Mouse (Mus musculus) yolk sac, embryonic 10.5 days (tissue): ENCODE data around the gene Dhx32.
A peak's percentile ranks its signal among the peaks of the same experiment; 100 is the strongest.
"Not testable (repeated sequence)": the region's sequence is repeated elsewhere in the genome, so short reads cannot be mapped to it uniquely, and the experiment has no call there.

ENCODE experiments used
- DNase-seq: peaks from one replicate; pipeline ENCODE4 v3.0.0-alpha.2; 2017; ENCODE audit warnings: low spot score

Gene Dhx32

DNA sequence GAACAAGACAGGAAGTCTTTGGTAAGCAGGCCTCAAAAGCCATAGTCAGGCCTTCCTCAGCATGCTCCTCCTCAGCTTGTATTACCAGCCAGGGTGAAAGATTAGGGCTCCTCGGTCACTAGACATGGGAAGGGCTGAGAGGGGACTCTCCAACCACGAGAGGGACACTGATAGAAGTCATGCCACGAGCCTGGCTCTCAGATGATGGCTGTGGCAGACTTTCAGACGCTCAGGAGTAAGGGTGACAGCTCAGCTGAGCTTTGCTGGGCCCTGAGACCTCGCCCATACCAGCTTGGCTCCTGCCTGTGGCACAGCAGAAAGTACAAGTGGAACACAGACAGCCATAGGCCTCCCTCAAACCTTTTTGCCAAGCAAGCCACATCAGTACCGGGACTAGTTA lies 55.5 kb downstream of the Dhx32 start:
- DNase-seq = no peak

GRCm38 (mm10) chr7:133725571-133725970 lies 57.0 kb downstream of the Dhx32 start:
- peak; percentile 44 for DNase-seq

GRCm38 (mm10) chr7:133724844-133725243 lies 57.7 kb downstream of the Dhx32 start:
- no peak for DNase-seq

GRCm38 (mm10) chr7:133720616-133721015 lies 61.9 kb downstream of the Dhx32 start:
- DNase-seq = no peak

DNA sequence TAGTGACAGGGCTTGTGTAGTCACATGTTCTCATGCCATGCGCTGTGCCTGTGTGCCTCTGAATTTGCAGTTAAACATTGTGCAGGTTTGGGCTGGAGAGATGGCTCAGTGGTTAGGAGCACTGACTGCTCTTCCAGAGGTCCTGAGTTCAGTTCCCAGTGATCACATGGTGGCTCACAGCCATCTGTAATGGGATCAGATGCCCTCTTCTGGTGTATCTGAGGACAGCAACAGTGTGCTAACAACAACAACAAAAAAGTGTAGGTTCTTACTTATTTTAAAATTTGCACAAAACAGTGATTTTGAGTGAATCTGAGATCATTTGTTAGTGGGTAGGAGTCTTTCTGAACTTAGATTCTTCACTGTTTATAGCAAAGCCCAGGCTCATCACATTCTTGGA lies 63.9 kb downstream of the Dhx32 start:
- no peak for DNase-seq

- no peak for DNase-seq
Measured at GRCm38 (mm10) chr7:133715387-133715786, 67.1 kb downstream of the Dhx32 start.

- no peak for DNase-seq
Measured at GRCm38 (mm10) chr7:133707301-133707700, 75.2 kb downstream of the Dhx32 start.

DNA sequence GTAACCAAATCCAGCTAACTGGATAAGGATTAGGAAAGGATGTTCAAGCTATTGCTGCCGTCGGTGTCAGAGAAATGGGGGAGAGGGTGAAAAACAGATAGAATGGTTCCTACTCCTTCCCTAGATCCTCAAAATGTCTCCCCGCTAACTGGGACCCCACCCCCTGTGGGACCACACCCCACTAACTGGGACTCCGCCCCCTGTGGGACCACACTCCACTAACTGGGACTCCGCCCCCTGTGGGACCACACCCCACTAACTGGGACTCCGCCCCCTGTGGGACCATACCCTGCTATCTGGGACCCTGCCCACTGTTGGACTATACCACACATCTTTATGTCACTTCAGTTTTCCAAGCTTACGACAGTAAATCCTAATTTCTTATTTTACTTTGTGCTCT lies 78.6 kb downstream of the Dhx32 start:
- DNase-seq = no peak

- DNase-seq = peak; percentile 37
Measured at GRCm38 (mm10) chr7:133702333-133702732, 80.2 kb downstream of the Dhx32 start.

GRCm38 (mm10) chr7:133701366-133701765 lies 81.2 kb downstream of the Dhx32 start:
- no peak for DNase-seq

GRCm38 (mm10) chr7:133699885-133700284 lies 82.6 kb downstream of the Dhx32 start:
- DNase-seq = no peak

GRCm38 (mm10) chr7:133698021-133698709 lies 84.4 kb downstream of the Dhx32 start:
- no peak for DNase-seq

DNA sequence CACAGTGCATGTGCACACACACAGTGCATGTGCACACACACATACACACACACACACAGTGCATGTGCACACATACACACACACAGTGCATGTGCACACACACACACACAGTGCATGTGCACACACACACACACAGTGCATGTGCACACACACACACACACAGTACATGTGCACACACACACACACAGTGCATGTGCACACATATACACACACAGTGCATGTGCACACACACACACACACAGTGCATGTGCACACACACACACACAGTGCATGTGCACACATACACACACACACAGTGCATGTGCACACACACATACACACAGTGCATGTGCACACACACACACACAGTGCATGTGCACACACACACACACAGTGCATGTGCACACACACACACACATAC lies 96.9 kb downstream of the Dhx32 start:
- not testable (repeated sequence) for DNase-seq

DNA sequence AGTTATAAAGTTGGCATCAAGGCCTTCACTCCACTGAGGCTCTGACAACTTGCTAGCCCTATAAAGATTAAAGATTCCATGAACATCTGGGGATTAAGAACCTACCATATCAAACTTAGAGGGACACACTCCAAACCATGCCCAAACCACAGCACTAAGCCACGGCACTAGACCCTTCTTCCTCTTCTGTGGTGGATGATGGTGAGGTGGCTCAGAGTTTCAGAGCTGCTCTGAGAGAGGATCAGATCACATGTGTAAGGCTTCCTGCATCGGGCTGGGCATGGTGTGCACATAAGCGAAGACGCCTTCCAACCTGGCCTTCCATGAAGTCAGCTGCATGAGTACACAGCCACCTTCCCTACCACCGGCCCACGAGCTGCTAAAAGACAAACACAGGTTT lies 97.8 kb downstream of the Dhx32 start:
- DNase-seq = no peak

- no peak for DNase-seq
Measured at GRCm38 (mm10) chr7:133684110-133684509, 98.4 kb downstream of the Dhx32 start.

DNA sequence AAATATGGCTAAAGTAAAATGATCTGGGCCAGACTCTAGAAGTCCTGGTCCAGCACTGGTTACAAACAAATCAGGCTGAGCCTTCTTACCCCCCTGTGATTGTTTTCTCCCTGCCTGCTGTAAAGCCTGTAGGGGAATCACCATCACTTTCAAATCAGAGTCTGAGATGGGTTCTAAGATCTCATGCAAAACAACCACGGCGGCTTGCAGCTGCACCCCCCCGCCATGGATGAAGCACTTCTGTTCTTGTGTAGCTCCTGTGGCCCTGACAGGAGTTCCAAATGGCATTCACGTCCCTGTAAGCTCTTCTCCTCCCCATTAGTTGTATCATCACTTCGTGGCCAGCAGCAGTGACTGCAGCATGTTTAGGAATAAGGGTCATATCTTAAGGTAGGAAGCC lies 98.9 kb downstream of the Dhx32 start:
- no peak for DNase-seq

DNA sequence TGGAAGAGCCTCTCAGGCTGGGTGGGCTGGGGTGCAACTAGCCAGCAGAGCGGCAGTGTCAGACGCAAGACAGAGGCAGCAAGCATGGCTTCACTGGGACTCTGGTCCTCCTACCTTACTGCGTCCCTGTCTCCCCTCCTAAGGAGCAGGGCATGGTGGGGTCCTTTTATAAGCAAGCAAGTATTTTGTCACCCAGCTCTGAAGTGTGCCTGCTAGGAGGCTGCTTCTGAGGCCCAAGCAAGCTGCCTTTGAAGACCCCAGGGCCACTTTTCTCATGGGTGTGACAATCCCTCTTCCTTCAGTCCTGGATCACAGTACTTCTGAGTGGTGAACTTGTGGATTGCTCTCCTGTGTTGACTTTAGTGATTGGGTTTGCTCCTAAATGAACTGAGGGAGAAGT lies 102.6 kb downstream of the Dhx32 start, which contains the start of gene Mmp21:
Gene Mmp21, minus strand, starts transcription at position 101 of the 400 bp plus-strand sequence.
- no peak for DNase-seq

DNA sequence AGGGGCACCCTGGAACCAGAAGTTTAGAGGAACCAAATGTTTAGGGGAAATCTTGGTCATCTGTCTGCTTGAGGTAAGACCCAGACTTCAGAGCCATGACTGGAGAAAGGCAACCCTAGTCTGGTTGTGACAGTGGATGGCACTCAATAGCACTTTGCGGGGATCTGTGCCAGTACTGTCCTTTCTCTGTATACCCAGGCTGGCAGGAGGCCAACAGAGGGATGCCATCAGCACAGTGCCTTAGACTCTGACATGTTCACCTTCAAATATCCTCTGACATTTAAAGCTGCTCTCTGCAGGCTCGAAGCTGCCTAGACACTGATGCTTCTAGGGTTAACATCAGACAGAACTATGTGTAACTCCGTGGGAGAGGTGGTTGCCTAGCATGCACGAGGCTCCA lies 103.1 kb downstream of the Dhx32 start:
- DNase-seq = no peak

DNA sequence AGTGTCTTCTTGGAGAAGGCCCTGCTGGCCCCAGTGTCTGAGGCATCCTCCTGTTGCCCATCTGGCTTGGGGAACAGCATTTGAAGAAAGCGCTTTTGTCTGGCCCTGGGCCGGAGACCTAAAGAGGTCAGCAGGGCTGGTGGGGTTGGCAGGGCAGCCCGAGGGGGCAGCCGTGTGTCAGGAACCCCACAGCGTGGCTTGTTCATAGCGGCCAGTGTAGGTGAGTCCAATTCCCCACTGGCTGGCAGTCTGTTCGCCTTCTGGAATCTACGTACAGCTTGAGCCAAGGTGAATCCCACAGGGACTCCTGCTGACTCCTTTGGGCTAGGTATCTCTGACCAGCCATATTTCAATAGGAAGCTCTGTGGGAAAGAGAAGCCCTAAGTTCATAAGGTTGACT lies 103.8 kb downstream of the Dhx32 start:
- no peak for DNase-seq

- DNase-seq = no peak
Measured at GRCm38 (mm10) chr7:133676002-133676401, 106.5 kb downstream of the Dhx32 start.
